Mouse (Mus musculus): ENCODE results near the gene Crybg1.

GRCm38 (mm10) chr10:43991268-43991667, 157.4 kb downstream of the Crybg1 start:
- no peak for TF ChIP-seq CTCF (IDR thresholded peaks at IDR 0.05; ENCODE audit: low read depth, low read length)
- TF ChIP-seq EP300 (IDR thresholded peaks at IDR 0.05; ENCODE audit: insufficient read depth, low read depth, low read length): no peak
- TF ChIP-seq POLR2A (IDR thresholded peaks at IDR 0.05; ENCODE audit: insufficient read depth, low read length): no peak

All from ES-Bruce4 (cell line).